Mouse (Mus musculus) c-Kit-positive CD71-positive TER-119-negative erythroid progenitor cells, embryonic 14.5 days (primary cell): ENCODE results near the gene Trpc5.

Source experiments
- DNase-seq: peaks from one replicate; pipeline ENCODE4 v3.0.0-alpha.2; 2013; ENCODE audit warnings: low read depth

The Trpc5 gene

GRCm38 (mm10) chrX:144335332-144336015, 352.5 kb downstream of the Trpc5 start:
- no peak for DNase-seq
